Mouse (Mus musculus): ENCODE results near the gene Apom.

The Apom gene

GRCm38 (mm10) chr17:35131500-35132173 lies at the start of gene Apom:
TSS of gene Apom (minus strand) at chr17:35132050.
- DNase-seq (ENCODE audit: low read depth in 2 of 2, low spot score in 2 of 2): no peak

GRCm38 (mm10) chr17:35180093-35180492 lies 48.2 kb upstream of the Apom start:
- DNase-seq (ENCODE audit: low read depth in 2 of 2, low spot score in 2 of 2): no peak

GRCm38 (mm10) chr17:35178528-35178927 lies 46.7 kb upstream of the Apom start:
- DNase-seq (ENCODE audit: low read depth in 2 of 2, low spot score in 2 of 2): peak; percentile 72 to 81

- DNase-seq (ENCODE audit: low read depth in 2 of 2, low spot score in 2 of 2): no peak
Measured at GRCm38 (mm10) chr17:35175968-35176367, 44.1 kb upstream of the Apom start, which contains the start of gene Aif1. TSS of gene Aif1 (minus strand) at chr17:35176068.

GRCm38 (mm10) chr17:35175382-35175781 lies 43.5 kb upstream of the Apom start:
- DNase-seq (ENCODE audit: low read depth in 2 of 2, low spot score in 2 of 2): no peak

GRCm38 (mm10) chr17:35174201-35174977 lies 42.5 kb upstream of the Apom start:
- no peak for DNase-seq (ENCODE audit: low read depth in 2 of 2, low spot score in 2 of 2)

GRCm38 (mm10) chr17:35173329-35173728 lies 41.5 kb upstream of the Apom start:
- DNase-seq (ENCODE audit: low read depth in 2 of 2, low spot score in 2 of 2): no peak

GRCm38 (mm10) chr17:35172445-35173234 lies 40.8 kb upstream of the Apom start:
- DNase-seq (ENCODE audit: low read depth in 2 of 2, low spot score in 2 of 2): no peak

- DNase-seq (ENCODE audit: low read depth in 2 of 2, low spot score in 2 of 2): peak; percentile 33 to 49
Measured at GRCm38 (mm10) chr17:35168541-35169207, 36.8 kb upstream of the Apom start.

- DNase-seq (ENCODE audit: low read depth in 2 of 2, low spot score in 2 of 2): no peak
Measured at GRCm38 (mm10) chr17:35167794-35168193, 35.9 kb upstream of the Apom start.

GRCm38 (mm10) chr17:35166352-35167035 lies 34.6 kb upstream of the Apom start:
- peak; percentile 65 to 81 for DNase-seq (ENCODE audit: low read depth in 2 of 2, low spot score in 2 of 2)

- no peak for DNase-seq (ENCODE audit: low read depth in 2 of 2, low spot score in 2 of 2)
Measured at GRCm38 (mm10) chr17:35165451-35166155, 33.8 kb upstream of the Apom start.

- DNase-seq (ENCODE audit: low read depth in 2 of 2, low spot score in 2 of 2): peak; percentile 95
Measured at GRCm38 (mm10) chr17:35164568-35165450, 33.0 kb upstream of the Apom start, which contains the start of gene Prrc2a. TSS of gene Prrc2a (minus strand) at chr17:35164897.

- no peak for DNase-seq (ENCODE audit: low read depth in 2 of 2, low spot score in 2 of 2)
Measured at GRCm38 (mm10) chr17:35164218-35164567, 32.3 kb upstream of the Apom start.

GRCm38 (mm10) chr17:35163326-35164081 lies 31.7 kb upstream of the Apom start:
- no peak for DNase-seq (ENCODE audit: low read depth in 2 of 2, low spot score in 2 of 2)

GRCm38 (mm10) chr17:35162730-35163129 lies 30.9 kb upstream of the Apom start:
- DNase-seq (ENCODE audit: low read depth in 2 of 2, low spot score in 2 of 2): no peak

- DNase-seq (ENCODE audit: low read depth in 2 of 2, low spot score in 2 of 2): no peak
Measured at GRCm38 (mm10) chr17:35162121-35162520, 30.3 kb upstream of the Apom start.

GRCm38 (mm10) chr17:35161421-35161820 lies 29.6 kb upstream of the Apom start:
- no peak for DNase-seq (ENCODE audit: low read depth in 2 of 2, low spot score in 2 of 2)

Measured in CD8-positive naive resting alpha-beta T cell, adult 2 months (primary cell).